Mouse (Mus musculus): ENCODE measurements around the gene Zbtb5.
"Not testable (repeated sequence)": the region's sequence is repeated elsewhere in the genome, so short reads cannot be mapped to it uniquely, and the experiment has no call there.

Gene Zbtb5

DNA sequence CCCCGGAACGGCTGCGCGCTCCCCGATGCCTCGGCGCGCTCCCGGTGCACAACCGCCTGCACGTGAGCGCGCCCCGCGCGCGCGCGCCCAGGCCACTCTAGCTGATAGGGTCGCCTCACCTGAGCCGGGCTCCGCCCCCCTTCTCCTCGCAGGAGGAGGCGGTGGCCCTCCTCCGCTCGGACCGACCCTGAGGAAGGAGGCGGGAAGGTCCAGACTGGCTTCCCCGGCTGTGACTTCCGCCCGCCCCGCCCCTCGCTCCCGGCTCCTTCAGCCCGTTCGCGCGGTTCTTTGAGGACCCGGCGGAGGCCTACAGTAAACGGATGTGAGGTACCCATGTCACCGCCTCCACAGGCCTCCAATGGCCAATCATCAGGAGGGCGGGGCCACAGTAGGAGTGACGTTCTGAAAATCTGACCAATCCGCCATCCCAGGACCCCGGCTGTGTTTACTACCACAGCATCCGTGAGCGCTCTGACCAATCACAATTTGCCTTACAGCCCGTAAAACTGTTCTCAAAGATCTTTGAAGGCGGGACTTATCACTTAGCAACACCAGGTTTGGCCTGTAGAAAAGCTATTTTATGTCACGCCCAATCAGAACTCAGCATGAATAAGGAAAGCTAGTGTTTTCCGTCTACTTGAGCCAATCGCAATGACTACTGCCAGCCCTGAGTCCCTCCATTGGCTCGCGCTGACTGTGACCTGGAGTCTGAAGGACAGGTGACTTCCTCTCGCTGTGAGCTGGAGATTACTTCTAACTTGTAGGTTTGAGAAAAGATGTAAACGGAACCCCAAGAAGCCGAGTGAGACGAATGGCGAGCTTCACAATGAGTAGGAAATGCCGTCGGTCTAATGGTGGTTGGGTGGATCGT is at the start of gene Zbtb5:
Gene Zbtb5 (minus strand): TSS at position 308 of the 871 bp plus-strand sequence.
- TF ChIP-seq CTCF (conservative IDR thresholded peaks at IDR 0.05; ENCODE audit: low read length) (no peak), POU5F1 (IDR thresholded peaks at IDR 0.05; ENCODE audit: borderline replicate concordance, low read length) (no peak), NANOG (IDR thresholded peaks at IDR 0.05; ENCODE audit: borderline replicate concordance, low read length) (no peak)
- H3K4me1 ChIP-seq (replicated peaks; ENCODE audit: low read depth, low read length), result peaks cover 31% of the 10 kb centered on the region
- H3K9me3 ChIP-seq (ENCODE audit: low read length), result no peaks in the 10 kb centered on the region
- H3K27me3 ChIP-seq (ENCODE audit: insufficient read depth, low read length), result no peaks in the 10 kb centered on the region
- no peaks in the 10 kb centered on the region for H3K36me3 ChIP-seq (ENCODE audit: insufficient read depth, low read length)
- H3K4me3 ChIP-seq (replicated peaks; ENCODE audit: low read length), result peak within 1 kb of the TSS; percentile 97

DNA sequence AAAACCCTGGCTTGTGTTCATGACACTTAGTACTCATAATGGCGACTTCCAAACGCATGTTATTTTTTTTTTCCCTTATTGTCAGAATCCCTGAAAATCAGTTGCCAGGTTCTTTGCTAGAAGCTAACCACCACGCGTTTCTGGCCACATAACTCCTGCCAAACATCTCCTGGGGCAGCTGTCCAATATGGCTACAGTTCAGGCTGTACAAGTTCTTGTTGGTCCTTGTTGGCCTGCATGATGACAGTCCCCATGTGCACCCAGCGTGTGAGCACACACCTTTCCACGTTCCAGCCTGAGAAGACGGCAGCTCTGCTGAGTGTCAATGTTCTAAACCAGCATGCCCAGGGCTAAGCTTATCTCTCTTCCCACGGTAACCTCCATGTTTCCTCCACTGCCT is 43.2 kb upstream of the Zbtb5 start:
- no peaks in the 10 kb centered on the region for H3K27me3 ChIP-seq (ENCODE audit: insufficient read depth, low read length)
- peaks cover 7% of the 10 kb centered on the region; the same call in 1 of the 2 replicates for H3K36me3 ChIP-seq (ENCODE audit: insufficient read depth, low read length)
- H3K9me3 ChIP-seq (ENCODE audit: low read length), result no peaks in the 10 kb centered on the region
- no peak for TF ChIP-seq CTCF (conservative IDR thresholded peaks at IDR 0.05; ENCODE audit: low read length)
- no peak for TF ChIP-seq POU5F1 (IDR thresholded peaks at IDR 0.05; ENCODE audit: borderline replicate concordance, low read length)
- TF ChIP-seq NANOG (IDR thresholded peaks at IDR 0.05; ENCODE audit: borderline replicate concordance, low read length), result no peak
- H3K4me1 ChIP-seq (replicated peaks; ENCODE audit: low read depth, low read length), result peaks cover 9% of the 10 kb centered on the region
- no peak overlapping the region for H3K4me3 ChIP-seq (replicated peaks; ENCODE audit: low read length)

DNA sequence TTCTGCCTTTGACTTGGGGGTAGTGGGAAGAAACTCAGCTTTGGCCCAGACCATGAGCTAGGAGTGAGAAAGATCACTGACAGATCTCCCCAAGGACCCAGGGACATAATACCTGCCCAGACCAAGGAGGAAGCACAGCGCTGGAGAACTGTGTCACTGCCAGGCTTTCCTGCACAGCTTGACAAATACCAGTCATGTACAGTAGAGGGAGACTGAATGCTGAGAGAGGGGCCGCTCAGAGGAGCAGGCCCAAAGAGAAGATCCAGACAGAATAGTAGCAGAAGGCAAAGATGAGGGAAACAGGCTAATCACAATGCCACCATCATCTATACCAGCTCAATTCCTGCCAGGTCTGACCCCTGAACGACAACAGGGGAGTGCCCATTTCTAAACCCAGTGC is 42.6 kb upstream of the Zbtb5 start:
- H3K36me3 ChIP-seq (ENCODE audit: insufficient read depth, low read length), result peaks cover 7% of the 10 kb centered on the region; the same call in 1 of the 2 replicates

DNA sequence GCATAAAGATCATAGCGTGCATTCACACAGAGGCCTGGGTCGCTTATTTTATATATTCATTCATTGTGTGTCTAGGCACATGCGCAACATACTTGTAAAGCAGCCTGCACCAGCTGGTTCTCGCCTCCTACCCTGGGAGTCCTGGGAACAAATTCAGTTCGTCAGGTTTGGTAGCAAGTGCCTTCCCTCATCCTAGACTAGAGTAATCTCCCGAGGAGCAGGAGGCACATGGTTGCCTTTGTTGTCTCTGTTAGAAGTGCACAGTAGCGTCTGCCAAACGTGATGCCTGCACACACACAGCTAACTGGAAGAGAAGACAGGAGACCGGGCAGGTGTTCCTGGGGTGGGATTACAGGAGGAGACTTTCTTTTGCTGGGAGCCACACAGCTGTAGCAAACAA is 35.7 kb upstream of the Zbtb5 start:
- no peaks in the 10 kb centered on the region for H3K27me3 ChIP-seq (ENCODE audit: insufficient read depth, low read length)
- TF ChIP-seq POU5F1 (IDR thresholded peaks at IDR 0.05; ENCODE audit: borderline replicate concordance, low read length), result no peak
- no peak for TF ChIP-seq NANOG (IDR thresholded peaks at IDR 0.05; ENCODE audit: borderline replicate concordance, low read length)
- no peak for TF ChIP-seq CTCF (conservative IDR thresholded peaks at IDR 0.05; ENCODE audit: low read length)
- no peaks in the 10 kb centered on the region for H3K4me1 ChIP-seq (replicated peaks; ENCODE audit: low read depth, low read length)
- H3K36me3 ChIP-seq (ENCODE audit: insufficient read depth, low read length), result no peaks in the 10 kb centered on the region
- H3K9me3 ChIP-seq (ENCODE audit: low read length), result no peaks in the 10 kb centered on the region
- no peak overlapping the region for H3K4me3 ChIP-seq (replicated peaks; ENCODE audit: low read length)

More for the DNA sequence above, 42.6 kb upstream of the Zbtb5 start:
- H3K4me3 ChIP-seq (replicated peaks; ENCODE audit: low read length), result no peak overlapping the region
- peaks cover 9% of the 10 kb centered on the region for H3K4me1 ChIP-seq (replicated peaks; ENCODE audit: low read depth, low read length)
- TF ChIP-seq NANOG (IDR thresholded peaks at IDR 0.05; ENCODE audit: borderline replicate concordance, low read length) (no peak), POU5F1 (IDR thresholded peaks at IDR 0.05; ENCODE audit: borderline replicate concordance, low read length) (no peak), CTCF (conservative IDR thresholded peaks at IDR 0.05; ENCODE audit: low read length) (peak; percentile 44)
- no peaks in the 10 kb centered on the region for H3K27me3 ChIP-seq (ENCODE audit: insufficient read depth, low read length)
- H3K9me3 ChIP-seq (ENCODE audit: low read length), result no peaks in the 10 kb centered on the region

DNA sequence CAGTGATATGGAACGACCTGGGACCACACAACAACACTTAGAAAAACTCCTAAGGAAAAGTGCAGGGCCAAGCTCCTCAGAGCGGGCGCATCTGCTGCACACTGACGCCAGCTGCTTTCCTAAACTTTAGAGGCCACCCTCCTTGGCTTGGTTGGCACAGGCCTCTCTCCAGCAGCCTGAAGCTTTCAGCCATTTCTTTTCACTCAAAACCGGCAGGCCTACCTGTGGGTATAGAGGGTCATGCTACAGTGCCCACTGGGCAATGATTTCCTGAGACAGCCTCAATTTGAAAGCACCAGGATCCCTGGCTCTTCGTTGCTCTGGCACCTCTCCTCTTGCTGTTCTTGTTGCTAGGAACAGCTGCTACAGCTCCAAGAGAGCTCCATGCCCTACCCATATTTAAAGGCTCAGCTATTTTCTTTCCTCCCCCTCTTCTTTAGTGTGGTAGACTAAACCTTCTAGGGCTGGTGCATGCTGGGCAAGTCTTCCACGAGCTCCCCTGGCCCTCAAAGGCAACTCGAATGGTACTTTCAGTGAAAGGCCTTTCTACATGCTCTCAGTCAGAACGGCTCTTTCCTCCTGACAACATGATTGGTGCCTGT is 35.2 kb upstream of the Zbtb5 start:
- no peak for TF ChIP-seq POU5F1 (IDR thresholded peaks at IDR 0.05; ENCODE audit: borderline replicate concordance, low read length)
- no peak for TF ChIP-seq CTCF (conservative IDR thresholded peaks at IDR 0.05; ENCODE audit: low read length)
- no peak for TF ChIP-seq NANOG (IDR thresholded peaks at IDR 0.05; ENCODE audit: borderline replicate concordance, low read length)
- H3K27me3 ChIP-seq (ENCODE audit: insufficient read depth, low read length), result no peaks in the 10 kb centered on the region
- H3K4me1 ChIP-seq (replicated peaks; ENCODE audit: low read depth, low read length), result no peaks in the 10 kb centered on the region
- no peak overlapping the region for H3K4me3 ChIP-seq (replicated peaks; ENCODE audit: low read length)
- no peaks in the 10 kb centered on the region for H3K9me3 ChIP-seq (ENCODE audit: low read length)
- H3K36me3 ChIP-seq (ENCODE audit: insufficient read depth, low read length), result no peaks in the 10 kb centered on the region

DNA sequence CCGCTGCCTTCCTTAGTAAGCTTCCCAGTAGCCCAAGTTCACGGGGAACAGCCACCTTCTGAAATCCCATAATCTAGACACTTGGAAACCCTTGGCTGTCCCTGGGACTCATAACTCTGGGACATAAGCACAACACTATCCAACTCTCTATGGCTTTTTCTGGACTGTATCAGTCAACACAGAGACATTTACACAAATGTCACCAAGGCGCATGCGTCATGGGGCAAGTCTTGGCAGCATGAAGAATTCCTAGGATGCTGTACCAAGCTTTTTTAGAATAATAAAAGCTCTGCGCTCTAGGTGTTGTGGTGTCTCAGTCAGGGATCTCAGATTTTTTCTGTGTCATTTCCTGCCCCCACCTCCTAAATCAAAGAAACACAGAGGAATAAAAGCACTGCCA is 34.5 kb upstream of the Zbtb5 start:
- TF ChIP-seq NANOG (IDR thresholded peaks at IDR 0.05; ENCODE audit: borderline replicate concordance, low read length), result no peak
- TF ChIP-seq CTCF (conservative IDR thresholded peaks at IDR 0.05; ENCODE audit: low read length), result no peak
- TF ChIP-seq POU5F1 (IDR thresholded peaks at IDR 0.05; ENCODE audit: borderline replicate concordance, low read length), result no peak
- H3K4me1 ChIP-seq (replicated peaks; ENCODE audit: low read depth, low read length), result no peaks in the 10 kb centered on the region
- H3K27me3 ChIP-seq (ENCODE audit: insufficient read depth, low read length), result no peaks in the 10 kb centered on the region
- no peak overlapping the region for H3K4me3 ChIP-seq (replicated peaks; ENCODE audit: low read length)
- H3K9me3 ChIP-seq (ENCODE audit: low read length), result no peaks in the 10 kb centered on the region
- H3K36me3 ChIP-seq (ENCODE audit: insufficient read depth, low read length), result no peaks in the 10 kb centered on the region

DNA sequence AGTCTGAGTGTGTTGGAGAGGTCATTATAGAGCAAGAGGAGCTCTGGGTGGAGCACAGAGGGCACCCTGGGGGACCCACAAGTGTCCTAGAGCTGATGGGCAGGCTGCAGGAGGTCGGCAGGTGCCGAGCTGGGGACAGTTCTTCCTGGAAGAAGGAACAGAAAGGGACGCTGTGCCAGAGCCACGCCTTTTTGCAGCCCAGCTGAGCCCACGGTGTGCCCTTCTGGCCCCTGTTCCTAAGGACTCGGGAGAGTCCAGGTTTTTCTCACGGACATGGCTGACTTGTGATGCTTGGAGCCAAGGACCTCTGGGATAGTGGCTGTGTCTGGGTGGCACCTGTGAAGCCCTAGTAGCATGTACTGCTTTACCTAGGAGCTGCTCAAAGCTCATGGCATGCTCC is 28.6 kb upstream of the Zbtb5 start:
- H3K4me1 ChIP-seq (replicated peaks; ENCODE audit: low read depth, low read length), result peaks cover 6% of the 10 kb centered on the region; the same call in 1 of the 2 replicates
- no peaks in the 10 kb centered on the region for H3K27me3 ChIP-seq (ENCODE audit: insufficient read depth, low read length)
- H3K36me3 ChIP-seq (ENCODE audit: insufficient read depth, low read length), result peaks cover 4% of the 10 kb centered on the region
- no peaks in the 10 kb centered on the region for H3K9me3 ChIP-seq (ENCODE audit: low read length)
- no peak overlapping the region for H3K4me3 ChIP-seq (replicated peaks; ENCODE audit: low read length)
- no peak for TF ChIP-seq NANOG (IDR thresholded peaks at IDR 0.05; ENCODE audit: borderline replicate concordance, low read length)

DNA sequence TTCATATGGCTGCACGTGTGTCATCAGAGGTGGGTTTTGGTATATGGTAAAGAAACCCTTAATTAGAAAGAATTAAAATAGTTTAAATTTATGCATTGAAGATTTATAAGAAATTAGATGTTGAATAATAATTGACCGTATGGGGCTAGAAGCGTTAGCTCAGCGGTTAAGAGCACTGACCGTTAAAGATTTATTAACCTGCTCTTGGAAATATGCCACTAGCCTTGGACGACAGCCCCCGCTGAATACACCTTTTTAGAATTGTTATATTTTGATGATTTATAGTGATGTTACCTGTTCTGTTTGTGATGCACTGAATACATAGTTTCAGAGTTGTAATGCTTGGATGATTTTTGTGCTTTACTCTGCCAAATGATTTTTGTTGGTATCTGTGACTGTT is 27.3 kb upstream of the Zbtb5 start:
- not testable (repeated sequence) for H3K4me1 ChIP-seq (replicated peaks; ENCODE audit: low read depth, low read length); H3K27me3 ChIP-seq (ENCODE audit: insufficient read depth, low read length); H3K9me3 ChIP-seq (ENCODE audit: low read length); H3K4me3 ChIP-seq (replicated peaks; ENCODE audit: low read length)
- peaks cover 13% of the 10 kb centered on the region for H3K36me3 ChIP-seq (ENCODE audit: insufficient read depth, low read length)

DNA sequence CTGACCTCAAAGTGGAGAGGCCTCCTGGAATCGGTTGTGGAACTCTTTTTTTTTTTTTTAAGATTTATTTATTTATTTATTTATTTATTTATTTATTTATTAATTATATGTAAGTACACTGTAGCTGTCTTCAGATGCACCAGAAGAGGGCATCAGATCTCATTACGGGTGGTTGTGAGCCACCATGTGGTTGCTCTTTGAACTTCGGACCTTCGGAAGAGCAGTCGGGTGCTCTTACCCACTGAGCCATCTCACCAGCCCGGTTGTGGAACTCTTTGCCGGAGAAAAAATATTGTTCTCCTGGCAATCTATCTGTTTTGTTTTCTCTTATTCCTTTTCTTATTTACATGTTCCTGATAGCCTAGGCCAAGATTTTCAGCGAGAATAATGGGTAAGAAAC is 26.7 kb upstream of the Zbtb5 start:
- not testable (repeated sequence) for H3K27me3 ChIP-seq (ENCODE audit: insufficient read depth, low read length); H3K4me1 ChIP-seq (replicated peaks; ENCODE audit: low read depth, low read length); H3K9me3 ChIP-seq (ENCODE audit: low read length); H3K4me3 ChIP-seq (replicated peaks; ENCODE audit: low read length)
- H3K36me3 ChIP-seq (ENCODE audit: insufficient read depth, low read length), result peaks cover 20% of the 10 kb centered on the region
